Mouse (Mus musculus) intestine, embryonic 16.5 days (tissue): ENCODE results near the gene Clip3. TPM values are rescaled to one million over a fixed set of nuclear protein-coding genes. Genes with fewer than 3 reads are reported as not detected.
A peak's percentile ranks its signal among the peaks of the same experiment; 100 is the strongest.

ENCODE experiments used
- ATAC-seq: fragments of 200-750 bp; cut with Nextera tagmentation; 2 replicates; pipeline ENCODE4 v1.8.0; 2017; ENCODE audit warnings: moderate TSS enrichment, moderate library complexity
- H3K27ac ChIP-seq: fragments of 300-500 bp; sonication (generic); 2 replicates; pipeline ENCODE4 v1.5.1; 2014; ENCODE audit warnings: mild to moderate bottlenecking, low read length
- H3K27me3 ChIP-seq: fragments of 300-500 bp; sonication (generic); replicated peaks from 2 replicates; pipeline ENCODE4 v1.6.1; 2014; ENCODE audit warnings: low read length, control low read depth, mixed read lengths; ENCODE audit not compliant: control insufficient read depth, insufficient read depth
- H3K36me3 ChIP-seq: fragments of 300-500 bp; sonication (generic); 2 replicates; pipeline ENCODE4 v1.6.1; 2014; ENCODE audit warnings: low read length, control low read depth; ENCODE audit not compliant: control insufficient read depth, insufficient read depth
- H3K4me1 ChIP-seq: fragments of 300-500 bp; sonication (generic); 2 replicates; pipeline ENCODE4 v1.6.1; 2014; ENCODE audit warnings: low read length, control low read depth, mixed read lengths; ENCODE audit not compliant: control insufficient read depth, insufficient read depth
- H3K4me2 ChIP-seq: fragments of 300-500 bp; sonication (generic); 2 replicates; pipeline ENCODE4 v1.6.1; 2014; ENCODE audit warnings: low read depth, low read length, control low read depth
- H3K4me3 ChIP-seq: fragments of 300-500 bp; sonication (generic); 2 replicates; pipeline ENCODE4 v1.5.1; 2014; ENCODE audit warnings: mild to moderate bottlenecking, low read length
- H3K9ac ChIP-seq: fragments of 300-500 bp; sonication (generic); 2 replicates; pipeline ENCODE4 v1.6.1; 2014; ENCODE audit warnings: low read depth, low read length
- H3K9me3 ChIP-seq: fragments of 300-500 bp; sonication (generic); 2 replicates; pipeline ENCODE4 v1.6.1; 2016; ENCODE audit warnings: low read length, control low read depth; ENCODE audit not compliant: control insufficient read depth
- WGBS: fragments of 180-500 bp; shearing (Covaris S2); extraction: QIAGEN DNeasy Blood & Tissue Kit; methylation state at CpG from one replicate; pipeline ENCODE4 v1.1.7; 2014; 5-methylcytosine and 5-hydroxymethylcytosine counted together
- polyA plus RNA-seq: library from polyadenylated mRNA; unstranded; fragments of >200 nt; fragmentation: Nextera tagmentation; extraction: Ambion mirVana; gene quantifications from 2 replicates; pipeline ENCODE4 v1.2.1, GENCODE M21; 2015

Gene Clip3
- polyA plus RNA-seq, 1 experiment from 2014 or later: 20.9 TPM

GRCm38 (mm10) chr7:30331887-30332286, 40.4 kb downstream of the Clip3 start:
- Histone ChIP-seq H3K27ac (no peak overlapping the region), H3K4me3 (no peak overlapping the region), H3K9ac (no peak overlapping the region), H3K4me2 (0 out of 2 replicates have a peak overlapping the region, but pooled peaks have one; percentile 7), H3K9me3 (no peaks in the 10 kb centered on the region), H3K36me3 (no peaks in the 10 kb centered on the region), H3K4me1 (peaks cover 7% of the 10 kb centered on the region), H3K27me3 (peaks cover 14% of the 10 kb centered on the region)
- WGBS: 6% methylated on average over 13 of the region's 13 CpGs
- ATAC-seq: peak; percentile 77

GRCm38 (mm10) chr7:30332622-30333259, 41.2 kb downstream of the Clip3 start:
- Histone ChIP-seq H3K4me3 (no peak overlapping the region), H3K9me3 (no peaks in the 10 kb centered on the region), H3K9ac (no peak overlapping the region), H3K4me2 (no peak overlapping the region), H3K4me1 (peaks cover 7% of the 10 kb centered on the region), H3K27me3 (peaks cover 14% of the 10 kb centered on the region), H3K36me3 (no peaks in the 10 kb centered on the region), H3K27ac (no peak overlapping the region)
- ATAC-seq: no peak
- WGBS: 62% methylated on average over 18 of the region's 18 CpGs

GRCm38 (mm10) chr7:30333436-30333835, 41.9 kb downstream of the Clip3 start:
- Histone ChIP-seq H3K9ac (no peak overlapping the region), H3K9me3 (no peaks in the 10 kb centered on the region), H3K4me3 (no peak overlapping the region), H3K4me2 (no peak overlapping the region), H3K36me3 (no peaks in the 10 kb centered on the region), H3K27ac (no peak overlapping the region), H3K27me3 (peaks cover 14% of the 10 kb centered on the region), H3K4me1 (peaks cover 7% of the 10 kb centered on the region)
- 20% methylated on average over 4 of the region's 4 CpGs for WGBS
- peak; percentile 62 for ATAC-seq

- ATAC-seq: no peak
- Histone ChIP-seq H3K27ac (no peak overlapping the region), H3K4me2 (no peak overlapping the region), H3K9ac (no peak overlapping the region), H3K4me3 (no peak overlapping the region), H3K27me3 (peaks cover 14% of the 10 kb centered on the region), H3K4me1 (peaks cover 7% of the 10 kb centered on the region), H3K9me3 (no peaks in the 10 kb centered on the region), H3K36me3 (no peaks in the 10 kb centered on the region)
- WGBS: 55% methylated on average over 5 of the region's 5 CpGs
Measured at GRCm38 (mm10) chr7:30334563-30334962, 43.0 kb downstream of the Clip3 start.

GRCm38 (mm10) chr7:30335688-30336087, 44.2 kb downstream of the Clip3 start:
- H3K36me3 ChIP-seq: no peaks in the 10 kb centered on the region
- 80% methylated on average over 6 of the region's 6 CpGs for WGBS
- ATAC-seq: no peak

GRCm38 (mm10) chr7:30336384-30336783, 44.9 kb downstream of the Clip3 start:
- no peak overlapping the region for H3K27ac ChIP-seq
- H3K27me3 ChIP-seq: peaks cover 14% of the 10 kb centered on the region
- H3K9me3 ChIP-seq: no peaks in the 10 kb centered on the region
- no peaks in the 10 kb centered on the region for H3K36me3 ChIP-seq
- H3K4me3 ChIP-seq: no peak overlapping the region
- peaks cover 7% of the 10 kb centered on the region for H3K4me1 ChIP-seq
- peak; percentile 37; the same call in 1 of the 2 replicates for ATAC-seq
- H3K9ac ChIP-seq: no peak overlapping the region
- WGBS: 2% methylated on average over 9 of the region's 9 CpGs
- no peak overlapping the region for H3K4me2 ChIP-seq

More at GRCm38 (mm10) chr7:30335688-30336087, 44.2 kb downstream of the Clip3 start:
- Histone ChIP-seq H3K4me3 (no peak overlapping the region), H3K27ac (no peak overlapping the region), H3K27me3 (peaks cover 14% of the 10 kb centered on the region), H3K9me3 (no peaks in the 10 kb centered on the region), H3K4me1 (peaks cover 7% of the 10 kb centered on the region), H3K9ac (no peak overlapping the region), H3K4me2 (no peak overlapping the region)

- H3K36me3 ChIP-seq: no peaks in the 10 kb centered on the region
- ATAC-seq: no peak
Measured at GRCm38 (mm10) chr7:30339432-30340109, 48.0 kb downstream of the Clip3 start.

GRCm38 (mm10) chr7:30346635-30347379, 55.3 kb downstream of the Clip3 start:
- Histone ChIP-seq H3K27me3 (peaks cover 15% of the 10 kb centered on the region; the same call in 1 of the 2 replicates), H3K9ac (no peak overlapping the region), H3K27ac (no peak overlapping the region), H3K9me3 (no peaks in the 10 kb centered on the region), H3K4me2 (no peak overlapping the region), H3K36me3 (no peaks in the 10 kb centered on the region), H3K4me3 (no peak overlapping the region), H3K4me1 (no peaks in the 10 kb centered on the region)
- no peak for ATAC-seq
- 24% methylated on average over 21 of the region's 21 CpGs for WGBS

More at GRCm38 (mm10) chr7:30339432-30340109, 48.0 kb downstream of the Clip3 start:
- Histone ChIP-seq H3K4me3 (no peak overlapping the region), H3K4me1 (peaks cover 2% of the 10 kb centered on the region; the same call in 1 of the 2 replicates), H3K27ac (no peak overlapping the region), H3K4me2 (no peak overlapping the region), H3K27me3 (peaks cover 12% of the 10 kb centered on the region), H3K9me3 (no peaks in the 10 kb centered on the region), H3K9ac (no peak overlapping the region)
- WGBS: 63% methylated on average over 5 of the region's 5 CpGs

GRCm38 (mm10) chr7:30347828-30348227, 56.3 kb downstream of the Clip3 start:
- ATAC-seq: peak; percentile 66
- Histone ChIP-seq H3K27ac (no peak overlapping the region), H3K27me3 (peaks cover 15% of the 10 kb centered on the region; the same call in 1 of the 2 replicates), H3K9me3 (no peaks in the 10 kb centered on the region), H3K4me1 (no peaks in the 10 kb centered on the region), H3K36me3 (no peaks in the 10 kb centered on the region), H3K9ac (no peak overlapping the region), H3K4me3 (no peak overlapping the region), H3K4me2 (no peak overlapping the region)
- WGBS: 2% methylated on average over 30 of the region's 30 CpGs
